Mouse (Mus musculus) cerebellum, postnatal 14 days (tissue): Measurements from ENCODE around the gene Gm28035.

Source experiments
- DNase-seq, 2 experiments: peaks; one replicate each; pipeline ENCODE4 v3.0.0; 2021; ENCODE audit warnings: mixed read lengths in 2 of 2

The Gm28035 gene

DNA sequence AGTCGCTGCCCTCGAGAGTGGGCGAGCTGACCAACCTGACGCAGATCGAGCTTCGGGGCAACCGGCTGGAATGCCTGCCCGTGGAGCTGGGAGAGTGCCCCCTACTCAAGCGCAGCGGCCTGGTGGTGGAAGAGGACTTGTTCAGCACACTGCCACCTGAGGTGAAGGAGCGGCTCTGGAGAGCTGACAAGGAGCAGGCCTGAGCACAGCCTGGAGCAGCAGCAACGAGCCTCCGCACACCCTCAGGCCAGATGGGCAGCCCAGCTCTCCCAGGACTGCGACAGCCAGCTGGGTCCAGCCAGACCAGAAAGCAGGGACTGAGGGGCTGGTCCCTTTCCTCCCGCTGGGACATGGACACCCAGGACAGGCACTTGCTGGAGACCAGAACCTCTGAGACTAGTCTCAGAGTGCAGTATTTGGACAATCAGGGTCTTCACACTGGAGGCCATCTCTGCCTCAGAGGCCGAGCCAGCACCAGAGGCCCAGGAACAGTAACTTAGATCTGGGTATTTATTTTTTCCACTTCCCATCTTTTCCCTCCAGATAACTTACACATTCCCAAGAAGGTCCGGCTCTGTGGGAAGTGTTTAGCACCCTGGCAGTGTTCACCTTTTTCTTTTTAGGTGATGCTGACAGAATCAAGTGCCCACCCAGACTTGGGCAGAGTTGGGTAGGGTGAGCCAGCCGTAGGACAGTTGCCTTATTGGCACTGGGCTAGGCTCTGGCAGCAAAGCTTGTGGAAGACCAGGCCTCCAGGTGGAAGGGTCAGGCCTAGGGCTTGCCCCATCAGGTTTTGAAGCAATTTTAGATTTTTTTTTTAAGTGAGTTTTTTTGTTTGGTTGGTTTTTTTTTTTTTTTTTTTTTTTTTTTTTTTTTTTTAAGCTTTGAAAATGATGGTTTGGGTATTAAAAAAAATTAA lies 21.8 kb downstream of the Gm28035 start:
- peak; percentile 45 to 55 for DNase-seq

DNA sequence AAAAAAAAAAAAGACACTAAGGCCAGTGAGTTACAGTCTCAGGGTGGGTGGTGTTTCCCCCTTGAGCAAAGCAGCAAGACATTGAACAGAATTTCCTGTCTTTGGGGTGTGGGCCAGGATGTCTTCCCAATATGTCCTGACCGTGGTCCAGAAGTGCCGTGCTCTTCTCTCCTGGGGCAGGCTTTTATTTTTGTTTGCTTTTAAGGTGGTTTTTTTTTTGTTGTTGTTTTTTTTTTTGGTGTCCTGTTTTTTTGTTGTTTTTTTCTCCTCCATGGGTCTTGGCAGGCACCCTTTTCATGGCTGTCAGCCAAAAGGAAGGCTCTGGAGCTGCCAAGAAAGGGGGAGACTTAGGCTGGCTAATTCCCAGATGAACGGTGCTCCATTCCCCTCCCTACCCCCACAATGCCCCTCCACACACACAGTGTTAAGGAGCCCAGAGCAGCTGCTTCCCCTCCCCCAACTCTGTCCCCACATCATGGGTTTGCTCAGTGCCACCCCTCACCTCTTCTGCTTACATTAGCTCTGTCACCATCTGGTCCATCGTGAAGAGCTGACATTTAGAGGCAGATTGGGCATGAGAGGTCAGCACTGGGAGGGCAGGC lies 22.6 kb downstream of the Gm28035 start:
- peak; percentile 91 to 92 for DNase-seq

DNA sequence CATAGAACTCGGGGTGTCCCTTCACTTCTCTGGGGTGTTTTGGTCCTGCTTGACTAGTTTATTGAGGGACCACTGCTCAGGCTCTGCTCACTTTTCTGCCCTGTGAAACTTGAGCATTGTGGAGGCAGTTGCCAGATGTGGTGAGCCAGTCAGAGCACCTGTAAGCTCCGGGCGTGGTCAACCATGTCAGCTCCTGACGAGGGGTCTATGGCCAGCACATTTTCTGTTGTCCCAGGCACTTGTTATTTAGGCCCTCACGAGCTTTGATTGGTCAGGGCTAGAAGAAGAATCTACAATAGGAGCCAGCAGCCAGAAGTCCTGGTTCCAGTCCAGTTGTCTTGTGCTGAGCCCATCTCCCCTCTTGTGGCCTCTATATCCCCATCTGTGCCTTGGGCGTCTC lies 23.4 kb downstream of the Gm28035 start:
- no peak for DNase-seq

DNA sequence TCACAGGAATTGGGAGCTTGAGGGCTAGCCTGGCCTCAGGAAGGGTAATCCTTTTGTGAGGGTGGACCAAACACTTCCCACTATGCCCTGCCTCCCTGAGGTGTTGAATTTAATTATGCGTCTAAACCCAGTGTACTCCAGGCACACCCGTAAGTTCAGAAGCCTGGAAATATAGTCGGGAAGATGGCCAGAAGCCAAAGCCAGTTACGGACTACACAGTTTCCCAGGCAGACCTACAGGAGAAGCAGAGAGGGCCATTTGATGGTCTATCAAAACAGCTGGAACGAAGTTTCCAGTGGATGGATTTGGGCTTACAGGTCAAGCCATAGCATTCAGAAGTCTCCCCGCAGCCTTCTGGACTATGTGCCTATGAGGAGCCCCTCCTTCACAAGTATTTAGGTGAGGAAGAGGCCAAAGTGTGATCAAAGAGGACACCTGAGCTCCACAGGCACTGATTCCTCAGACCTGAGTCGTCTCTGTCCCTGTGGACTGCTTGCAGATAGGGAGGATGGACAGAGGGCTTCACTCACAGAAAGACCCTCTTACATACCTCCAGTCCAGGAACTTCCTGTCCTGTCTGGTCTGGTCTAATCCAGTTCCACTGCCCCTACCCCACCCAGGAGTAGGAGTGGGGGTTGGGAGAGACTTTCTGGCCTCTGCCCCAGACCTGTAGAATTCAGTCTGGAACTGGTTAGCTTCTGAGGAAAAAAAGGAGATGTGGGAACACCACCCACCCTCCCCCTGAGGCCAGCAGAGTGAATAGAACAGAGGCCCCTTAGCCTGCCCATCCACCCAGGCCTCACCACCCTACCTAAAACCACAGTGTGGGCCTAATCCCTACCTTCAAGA lies 24.5 kb downstream of the Gm28035 start:
- no peak for DNase-seq

DNA sequence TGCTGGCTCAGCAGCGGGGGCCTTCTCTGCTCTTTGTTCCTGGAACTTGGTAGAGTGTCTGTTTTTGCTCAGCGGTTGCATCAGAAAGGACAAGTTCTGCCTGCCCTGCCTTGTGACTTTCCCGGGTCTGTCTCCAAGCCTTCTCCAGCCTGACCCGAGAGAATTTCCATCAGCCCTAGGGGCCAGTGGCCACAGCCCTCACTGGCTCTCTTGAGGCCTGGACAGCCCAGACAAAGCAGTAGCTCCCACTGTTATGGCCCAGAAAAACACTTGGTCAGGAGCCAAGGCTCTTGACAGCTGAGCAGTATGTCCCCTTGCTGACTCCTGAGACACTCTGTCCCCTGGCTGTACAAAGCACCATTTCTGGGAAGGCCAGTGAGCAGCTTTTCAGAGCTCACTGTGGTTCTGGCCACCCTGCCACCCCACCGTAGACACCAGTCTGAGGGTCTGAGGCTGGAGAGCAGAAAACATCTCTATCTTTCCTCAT lies 25.4 kb downstream of the Gm28035 start, which contains the start of gene Phyhd1:
Gene Phyhd1 (plus strand): TSS at position 437 of the 487 bp plus-strand sequence.
- peak; percentile 69 to 76 for DNase-seq

DNA sequence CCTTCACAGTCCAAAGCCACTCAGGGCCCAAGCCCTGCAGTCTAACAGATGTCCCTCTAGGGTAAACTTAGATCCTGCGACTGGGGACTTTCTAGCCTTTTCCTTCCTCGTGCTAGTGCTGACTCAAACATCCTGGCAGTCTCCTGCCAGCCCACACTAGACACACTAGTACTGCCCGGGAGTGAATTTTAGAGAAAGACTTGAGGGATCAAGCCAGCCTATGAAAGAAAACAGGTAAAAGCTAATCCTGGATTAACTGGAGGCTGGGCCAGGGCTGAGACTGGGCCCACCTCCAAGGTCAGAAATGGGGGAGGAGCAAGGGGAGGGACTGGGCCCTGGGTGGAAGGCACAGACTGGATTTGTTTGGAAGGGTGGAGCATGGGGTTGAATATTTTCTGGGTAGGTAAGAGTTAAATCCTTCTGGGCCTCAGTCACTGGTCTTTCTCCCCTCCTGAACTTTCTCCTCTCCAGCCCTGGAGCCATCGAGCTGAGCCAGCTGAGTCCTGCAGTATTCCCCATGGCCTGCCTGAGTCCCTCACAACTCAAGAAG lies 26.1 kb downstream of the Gm28035 start:
- peak; percentile 59 to 73 for DNase-seq

DNA sequence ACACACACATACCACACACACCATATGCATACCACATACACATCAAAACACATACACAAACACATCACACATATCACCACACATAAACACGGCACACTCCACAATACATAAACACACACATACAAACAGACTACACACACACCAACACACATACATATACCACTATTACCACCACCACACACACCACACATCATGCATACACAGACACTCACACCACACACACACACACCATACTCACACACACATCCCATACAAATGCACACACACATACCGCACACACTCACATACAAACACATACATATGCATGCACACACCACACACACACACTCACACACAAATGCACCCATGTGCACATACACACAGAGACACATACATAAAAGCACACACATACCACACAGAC lies 27.1 kb downstream of the Gm28035 start:
- no peak for DNase-seq

DNA sequence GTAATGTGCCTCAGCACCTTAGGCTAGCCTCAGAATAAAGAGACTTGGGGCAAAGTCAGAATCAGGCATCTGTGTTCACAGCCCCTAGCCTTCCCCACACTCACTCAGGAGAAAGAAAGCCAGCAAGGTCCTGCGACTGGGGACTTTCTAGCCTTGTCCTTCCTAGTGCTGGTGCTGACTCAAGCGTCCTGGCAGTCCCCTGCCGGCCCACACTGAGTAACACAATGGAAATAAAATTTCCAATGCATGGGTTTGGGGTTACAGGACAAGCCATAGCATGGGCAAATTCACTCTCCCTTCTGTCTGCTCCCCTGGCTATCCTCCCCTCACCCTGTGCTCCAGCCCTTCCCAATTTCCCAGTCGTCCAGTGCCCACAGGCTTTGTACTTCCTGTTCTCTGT lies 28.0 kb downstream of the Gm28035 start:
- DNase-seq = no peak

DNA sequence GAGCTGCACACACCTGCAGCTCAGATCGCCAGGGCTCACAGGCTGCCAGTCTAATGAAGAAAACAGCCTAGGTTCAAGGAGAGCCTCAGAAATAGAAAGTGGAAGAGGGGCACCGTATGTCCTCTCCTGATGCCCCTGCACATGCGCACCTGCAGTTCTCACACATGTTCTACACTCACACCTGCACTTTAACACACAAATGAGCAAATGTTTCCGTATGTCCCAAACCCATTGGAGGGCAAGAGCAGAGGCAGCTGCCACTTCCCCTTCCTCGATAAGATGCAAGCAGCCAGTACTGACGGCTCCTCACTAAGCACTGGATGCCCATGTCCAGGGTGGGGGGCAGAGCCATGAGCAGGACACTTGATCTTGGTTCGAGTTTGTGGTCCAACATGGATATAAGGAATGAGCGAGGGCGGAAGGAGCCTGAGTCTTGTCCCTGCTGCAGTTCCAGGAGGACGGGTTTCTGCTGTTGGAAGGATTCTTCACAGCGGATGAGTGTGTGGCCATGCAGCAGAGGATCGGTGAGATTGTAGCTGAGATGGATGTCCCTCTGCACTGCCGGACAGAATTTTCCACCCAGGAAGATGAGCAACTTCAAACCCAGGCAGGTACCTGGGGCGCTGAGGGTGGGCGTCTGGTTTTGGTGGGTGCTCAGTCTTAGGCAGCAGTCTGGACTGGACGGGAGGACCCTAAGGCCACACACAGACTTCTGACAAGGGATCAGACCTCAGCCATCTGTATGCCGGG lies 29.0 kb downstream of the Gm28035 start:
- DNase-seq = no peak

DNA sequence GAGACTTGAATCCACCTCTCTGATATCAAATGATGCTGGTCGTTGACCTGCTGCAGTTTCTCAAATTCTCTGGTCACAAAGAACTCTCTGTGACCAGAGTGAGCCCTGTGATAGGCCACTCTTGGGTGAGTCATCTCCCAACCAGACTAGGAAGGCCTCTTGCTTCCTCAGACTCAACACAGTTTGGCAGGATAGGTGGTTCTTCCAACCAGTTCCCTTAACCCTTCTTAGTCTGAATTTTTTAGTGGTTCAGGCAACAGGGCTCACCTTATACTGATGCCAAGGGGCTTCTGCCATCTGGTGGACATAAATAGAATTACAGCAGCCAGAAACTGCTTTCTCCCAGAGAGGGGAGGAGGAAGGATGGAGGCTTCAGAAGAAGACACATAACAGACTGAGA lies 29.8 kb downstream of the Gm28035 start:
- DNase-seq = peak; percentile 80 to 86

DNA sequence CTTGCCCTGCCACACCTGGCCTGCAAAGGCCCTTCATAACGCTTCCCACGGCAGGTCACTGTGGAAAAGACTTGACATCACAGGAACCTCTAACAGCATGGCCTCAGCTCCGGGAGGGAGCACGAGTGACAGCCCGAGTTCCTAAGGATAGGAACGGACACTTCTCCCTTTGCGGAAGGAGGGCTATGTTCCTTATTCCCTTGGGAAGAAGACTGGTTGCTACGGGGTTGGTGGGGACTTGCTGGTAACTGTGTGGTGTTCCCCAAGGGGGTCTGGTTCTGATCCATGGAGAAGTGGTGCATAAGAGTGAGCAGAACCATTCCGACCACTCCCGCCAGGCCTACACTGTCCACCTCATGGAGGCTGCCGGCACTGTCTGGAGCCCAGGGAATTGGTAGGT lies 40.4 kb downstream of the Gm28035 start, which contains the start of gene Gm28038:
Gene Gm28038 (plus strand): TSS at position 301 of the 400 bp plus-strand sequence.
- no peak for DNase-seq

DNA sequence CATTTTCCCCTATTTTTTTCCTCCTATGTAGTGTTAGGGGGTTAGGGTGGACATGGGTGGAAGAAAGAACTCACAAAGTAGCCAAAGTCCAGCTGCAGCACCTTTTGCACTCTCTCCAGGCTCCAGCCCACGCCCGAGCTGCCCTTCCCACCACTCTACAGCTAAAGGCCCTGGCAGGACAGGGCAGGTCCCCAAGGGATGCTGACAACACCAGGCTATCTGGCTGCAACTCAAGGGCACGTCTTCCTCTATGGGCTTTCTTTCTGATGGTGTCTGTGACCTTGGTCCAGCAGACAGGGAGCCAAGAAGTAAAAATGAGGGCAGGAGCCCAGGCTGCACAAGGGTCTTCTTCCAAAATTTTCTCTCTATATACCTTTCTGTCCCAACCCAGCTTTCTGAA lies 41.3 kb downstream of the Gm28035 start:
- DNase-seq = no peak

DNA sequence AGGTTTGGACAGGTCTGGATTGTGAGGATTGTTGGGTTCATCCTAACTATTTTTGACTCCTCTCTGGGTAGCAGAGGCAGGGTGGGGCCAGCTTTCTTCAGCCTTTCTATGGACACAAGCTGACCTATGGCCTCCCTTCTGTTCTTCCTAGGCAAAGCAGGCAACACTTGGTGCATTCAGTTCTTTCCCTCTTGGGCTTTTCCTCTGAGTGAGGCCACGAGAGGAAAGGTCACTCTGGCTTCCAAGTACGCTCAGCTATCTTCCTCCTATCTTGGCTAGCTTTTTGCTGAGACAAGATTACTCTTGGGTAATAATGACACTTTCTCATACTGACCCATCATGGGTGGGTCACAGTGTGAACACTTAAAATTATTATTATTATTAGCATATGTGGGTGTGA lies 42.8 kb downstream of the Gm28035 start:
- DNase-seq = no peak

DNA sequence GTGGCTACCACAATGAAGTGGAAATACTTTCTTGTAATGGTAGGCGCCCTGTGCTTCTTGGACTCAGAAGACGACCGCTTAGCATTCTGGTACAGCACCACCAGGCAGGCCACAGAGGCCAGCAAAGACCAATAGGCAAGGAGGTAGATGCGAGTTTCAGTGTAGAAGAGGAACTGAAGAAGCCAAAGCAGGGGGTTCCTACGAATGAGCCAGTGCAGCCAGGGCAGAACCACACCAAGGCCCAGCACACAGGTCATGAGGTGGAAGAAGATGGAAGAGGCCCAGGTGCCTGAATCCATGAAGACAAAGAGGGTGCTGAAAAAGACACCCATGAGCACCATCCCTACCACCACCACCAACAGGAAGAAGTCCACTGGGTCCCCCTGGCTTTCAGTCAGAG lies 44.6 kb downstream of the Gm28035 start:
- DNase-seq = no peak

DNA sequence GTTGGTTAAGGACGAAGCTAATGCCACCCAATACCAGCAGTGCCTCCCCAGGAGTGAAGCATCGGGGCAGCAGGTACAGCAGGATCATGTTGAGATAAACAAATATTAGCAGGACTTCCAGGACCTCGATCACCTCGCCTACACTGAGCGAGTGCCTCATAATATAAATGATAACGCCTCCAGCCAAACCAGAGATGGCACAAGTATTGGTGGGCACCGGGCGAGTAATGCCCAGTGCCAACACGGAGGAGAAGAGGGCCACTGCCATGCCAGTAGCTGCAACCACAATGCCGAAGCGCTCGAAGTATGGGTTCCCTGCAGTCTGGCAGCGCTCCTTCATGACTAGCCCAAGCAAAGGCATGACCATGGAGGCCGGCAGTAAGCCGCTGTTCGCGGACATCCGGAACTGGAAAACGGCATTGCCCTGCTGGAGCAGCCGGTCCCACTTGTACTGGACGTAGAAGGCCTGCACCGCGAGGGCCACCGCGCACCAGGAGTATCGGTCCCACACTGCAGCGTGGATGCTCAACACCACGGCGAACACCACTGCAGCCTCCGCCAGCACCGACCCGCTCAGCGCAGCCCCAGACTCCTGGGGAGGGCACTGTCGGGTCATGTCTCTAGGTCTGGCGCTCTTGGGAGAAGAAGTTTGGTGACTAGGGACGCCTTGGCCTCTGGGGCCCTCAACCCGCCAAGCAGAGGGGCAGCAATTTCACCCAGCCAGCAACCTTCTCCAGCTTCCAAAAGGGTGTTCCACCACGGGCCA lies 45.2 kb downstream of the Gm28035 start:
- peak in 1 of 2 experiments; percentile 40 for DNase-seq

DNA sequence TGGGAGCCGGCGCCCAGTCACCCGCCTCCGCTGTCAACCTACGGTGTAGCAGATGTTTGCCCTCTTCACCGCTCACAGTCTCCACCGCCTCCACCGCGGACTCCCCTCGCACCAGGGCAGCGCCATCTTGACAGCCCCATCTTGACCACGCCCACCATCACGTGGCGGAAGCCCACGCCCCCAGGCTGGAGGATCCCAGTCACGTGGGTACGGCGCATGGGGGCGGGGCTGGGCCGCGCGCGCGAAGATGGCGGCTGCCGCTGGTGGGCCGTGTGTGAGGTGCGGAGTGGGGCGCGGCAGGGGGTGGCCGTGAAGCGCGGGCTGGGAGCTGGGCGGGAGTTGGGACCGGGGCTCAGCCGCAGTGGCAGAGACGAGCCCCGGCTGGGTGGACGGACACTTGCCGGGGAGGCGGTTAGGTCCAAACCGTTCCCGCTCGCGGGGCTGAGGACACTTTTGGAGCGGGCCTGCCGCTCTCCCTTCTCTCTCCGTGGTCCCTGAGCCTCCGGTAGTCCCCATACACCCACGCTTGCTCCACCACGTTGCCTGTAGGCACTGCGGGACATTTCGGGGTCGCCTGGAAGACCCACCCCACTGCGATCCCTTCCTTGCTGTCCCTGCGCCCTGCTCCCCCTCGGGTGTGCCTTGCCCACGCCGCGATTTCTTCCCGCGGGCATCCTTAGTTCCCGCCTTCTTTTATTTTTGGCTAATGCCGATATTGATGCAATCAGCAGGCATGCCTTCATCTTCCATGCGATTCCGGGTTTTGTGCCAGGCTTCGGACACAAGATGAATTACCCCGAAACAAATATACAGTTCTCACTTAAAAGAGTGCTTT lies 46.0 kb downstream of the Gm28035 start, which contains the start of the genes Dolk and Nup188:
Gene Dolk (minus strand): TSS at position 143 of the 835 bp plus-strand sequence.
Gene Nup188 (plus strand): TSS at position 206 of the 835 bp plus-strand sequence.
- DNase-seq = peak; percentile 99

DNA sequence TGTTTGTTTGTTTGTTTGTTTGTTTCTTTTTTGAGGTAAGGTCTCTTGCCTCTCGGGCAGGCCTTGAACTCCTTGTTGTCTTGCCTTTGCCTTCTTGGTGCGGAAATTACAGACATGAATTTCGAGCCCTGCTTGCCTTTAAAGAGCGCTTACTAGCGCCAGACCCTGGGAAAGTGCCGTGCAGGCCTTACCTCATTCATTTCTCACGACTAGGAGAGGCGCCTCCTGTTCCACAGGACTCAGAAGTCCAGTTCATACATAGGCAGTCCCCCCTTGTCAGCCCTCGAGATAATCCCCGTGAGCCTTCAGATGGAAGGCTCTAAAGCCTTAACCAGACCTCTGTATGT lies 46.6 kb downstream of the Gm28035 start:
- peak; percentile 24 to 36 for DNase-seq

DNA sequence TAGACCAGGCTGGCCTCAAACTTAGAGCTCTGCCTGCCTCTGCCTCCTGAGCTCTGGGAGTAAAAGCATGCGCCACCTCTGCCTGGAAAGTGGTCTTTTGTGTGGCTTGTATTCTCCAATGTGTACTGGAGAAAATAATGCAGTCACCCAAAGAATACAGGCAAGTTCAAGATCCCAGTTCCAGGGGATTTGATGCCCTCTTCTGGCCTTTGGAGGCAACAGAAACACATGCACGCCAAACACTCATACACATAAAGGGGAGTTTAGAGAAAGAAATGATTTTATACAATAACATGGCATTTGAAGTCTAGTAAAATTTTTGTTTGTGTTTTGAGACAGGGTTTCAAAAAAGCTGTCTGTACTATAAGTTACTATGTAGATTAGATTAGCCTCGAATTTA lies 59.2 kb downstream of the Gm28035 start:
- no peak for DNase-seq

DNA sequence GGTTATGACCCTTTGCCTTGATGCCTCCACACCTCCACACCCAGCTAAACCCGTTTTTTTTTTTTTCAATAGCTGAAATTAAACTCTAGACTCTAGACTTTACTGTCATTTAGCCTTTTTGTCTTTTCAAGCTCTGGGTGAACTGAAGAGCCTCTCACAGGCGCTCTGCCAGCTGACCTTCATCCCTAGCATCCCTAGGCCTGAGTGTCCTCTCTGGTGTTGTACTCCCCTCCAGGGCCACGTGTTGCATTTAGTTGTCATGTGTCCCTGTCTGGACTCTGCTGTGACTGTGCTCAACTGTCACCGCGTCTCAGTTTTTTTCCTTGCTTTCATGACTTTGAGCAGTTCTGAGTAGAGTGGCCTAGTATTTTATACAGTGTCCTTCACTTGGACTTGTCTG lies 59.6 kb downstream of the Gm28035 start:
- no peak for DNase-seq

DNA sequence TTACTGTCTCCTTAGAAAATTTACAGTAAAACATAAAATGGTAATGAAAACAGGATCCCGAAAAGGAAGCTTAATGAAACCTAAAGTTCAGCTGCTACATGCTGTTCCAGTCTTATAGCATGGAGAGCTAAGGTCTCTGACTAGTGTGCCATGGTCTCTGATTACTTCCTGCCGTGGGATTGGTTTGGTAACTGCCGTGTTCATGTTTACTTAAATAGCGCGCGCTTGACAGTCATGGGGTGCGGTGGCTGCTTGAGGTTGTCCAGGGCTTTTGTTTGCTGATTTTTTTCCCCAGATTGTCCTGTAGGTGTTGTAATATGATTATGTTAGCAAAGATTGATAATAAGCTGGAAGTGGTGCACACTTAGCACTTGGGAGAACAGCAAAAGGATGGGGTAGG lies 65.7 kb downstream of the Gm28035 start:
- DNase-seq = no peak
